Mouse (Mus musculus) kidney, adult 2 months (tissue): ENCODE results near the gene Oscp1. TPM values are rescaled to one million over a fixed set of nuclear protein-coding genes. Genes with fewer than 3 reads are reported as not detected.

Experiments
- DNase-seq: peaks from one replicate; pipeline ENCODE4 v3.0.0; 2021
- H3K27ac ChIP-seq: fragments of 200-500 bp; 2 replicates; pipeline ENCODE4 v1.5.1; 2012; ENCODE audit warnings: low read depth, low read length, control low read depth, inconsistent platforms; ENCODE audit not compliant: insufficient read depth
- H3K27me3 ChIP-seq: fragments of 200-500 bp; replicated peaks from 2 replicates; pipeline ENCODE4 v1.6.1; 2012; ENCODE audit warnings: mild to moderate bottlenecking, moderate library complexity, low read length, inconsistent platforms; ENCODE audit not compliant: control insufficient read depth, insufficient read depth
- H3K36me3 ChIP-seq: fragments of 200-500 bp; 2 replicates; pipeline ENCODE4 v1.6.1; 2012; ENCODE audit warnings: mild to moderate bottlenecking, moderate library complexity, low read length, inconsistent platforms; ENCODE audit not compliant: control insufficient read depth, insufficient read depth
- H3K4me1 ChIP-seq: fragments of 200-500 bp; 2 replicates; pipeline ENCODE4 v1.6.1; 2011; ENCODE audit warnings: low read length; ENCODE audit not compliant: control insufficient read depth, insufficient read depth
- H3K4me3 ChIP-seq: fragments of 200-500 bp; 2 replicates; pipeline ENCODE4 v1.5.1; 2011; ENCODE audit warnings: mild to moderate bottlenecking, low read depth, low read length, control low read depth; ENCODE audit not compliant: insufficient read depth
- CTCF ChIP-seq: fragments of 200-500 bp; conservative IDR thresholded peaks from 2 replicates; pipeline ENCODE4 v1.5.1; 2011; ENCODE audit warnings: low read depth, mild to moderate bottlenecking, control low read depth, low read length, moderate library complexity, mixed read lengths; ENCODE audit not compliant: insufficient read depth, insufficient read length
- POLR2A ChIP-seq: fragments of 200-500 bp; IDR thresholded peaks from one replicate; pipeline ENCODE4 v1.6.1; 2011; ENCODE audit warnings: low read depth, low read length, control low read depth
- WGBS: fragments of 180-500 bp; shearing (Covaris S2); methylation state at CpG from one replicate; pipeline ENCODE4 v1.1.7; 2018; 5-methylcytosine and 5-hydroxymethylcytosine counted together
- polyA plus RNA-seq: library from polyadenylated mRNA; depleted of rRNA; stranded (reverse); fragments of >200 nt; gene quantifications from 2 replicates; pipeline ENCODE4 v1.2.3, GENCODE M21; 2012

The Oscp1 gene
- polyA plus RNA-seq, 1 experiment: 2.5 TPM

DNA sequence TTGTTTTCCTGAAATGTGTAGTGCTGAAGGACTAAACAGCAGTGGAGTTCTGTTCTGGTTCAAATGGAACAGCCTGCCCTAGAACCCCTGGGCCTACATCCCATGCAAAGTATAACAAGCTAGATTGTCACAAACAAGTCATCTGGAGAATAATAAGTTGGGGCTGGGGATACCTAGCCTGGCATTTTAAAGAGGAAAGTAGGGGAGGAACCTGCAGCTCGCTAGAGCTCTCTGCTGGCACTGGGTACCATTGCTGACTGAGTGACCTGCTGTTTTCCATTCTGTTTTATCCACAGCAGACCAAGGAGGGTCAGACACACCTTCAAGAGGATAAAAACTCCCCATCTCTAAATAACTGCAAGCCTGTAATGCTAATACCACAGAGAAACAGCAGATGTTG, 4.5 kb downstream of the Oscp1 start:
- Histone ChIP-seq H3K27me3 (no peaks in the 10 kb centered on the region), H3K36me3 (no peaks in the 10 kb centered on the region), H3K4me1 (peaks cover 3% of the 10 kb centered on the region; the same call in 1 of the 2 replicates), H3K4me3 (no peak overlapping the region), H3K27ac (no peak overlapping the region)
- 83% methylated on average over 1 of the region's 1 CpGs for whole genome bisulfite sequencing
- TF ChIP-seq CTCF (no peak), POLR2A (no peak)
- no peak for DNase-seq

DNA sequence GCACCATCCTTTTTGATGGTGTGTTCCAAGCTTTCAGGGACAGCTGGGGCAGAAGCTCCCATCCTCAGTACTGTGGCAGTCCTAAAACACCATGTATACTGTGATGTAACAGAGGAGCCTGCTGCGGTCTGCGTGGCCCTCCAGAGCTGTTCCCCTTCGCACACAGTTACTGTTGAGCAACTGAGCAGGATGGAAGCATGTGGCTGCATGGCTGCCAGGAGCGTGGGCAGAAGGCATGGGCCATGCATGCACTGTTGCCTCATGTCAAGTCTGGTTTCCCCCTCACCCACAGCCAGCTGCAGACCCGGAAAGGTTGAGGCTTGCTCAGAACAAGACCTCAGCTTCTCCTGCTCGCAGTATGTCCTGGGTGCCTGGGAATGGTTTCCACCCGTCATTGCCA, 6.9 kb downstream of the Oscp1 start:
- no peak for TF ChIP-seq CTCF
- TF ChIP-seq POLR2A: no peak
- DNase-seq: no peak
- H3K36me3 ChIP-seq: no peaks in the 10 kb centered on the region
- H3K4me1 ChIP-seq: no peaks in the 10 kb centered on the region
- H3K27ac ChIP-seq: no peak overlapping the region
- H3K27me3 ChIP-seq: no peaks in the 10 kb centered on the region
- WGBS: 91% methylated on average over 7 of the region's 7 CpGs
- no peak overlapping the region for H3K4me3 ChIP-seq

DNA sequence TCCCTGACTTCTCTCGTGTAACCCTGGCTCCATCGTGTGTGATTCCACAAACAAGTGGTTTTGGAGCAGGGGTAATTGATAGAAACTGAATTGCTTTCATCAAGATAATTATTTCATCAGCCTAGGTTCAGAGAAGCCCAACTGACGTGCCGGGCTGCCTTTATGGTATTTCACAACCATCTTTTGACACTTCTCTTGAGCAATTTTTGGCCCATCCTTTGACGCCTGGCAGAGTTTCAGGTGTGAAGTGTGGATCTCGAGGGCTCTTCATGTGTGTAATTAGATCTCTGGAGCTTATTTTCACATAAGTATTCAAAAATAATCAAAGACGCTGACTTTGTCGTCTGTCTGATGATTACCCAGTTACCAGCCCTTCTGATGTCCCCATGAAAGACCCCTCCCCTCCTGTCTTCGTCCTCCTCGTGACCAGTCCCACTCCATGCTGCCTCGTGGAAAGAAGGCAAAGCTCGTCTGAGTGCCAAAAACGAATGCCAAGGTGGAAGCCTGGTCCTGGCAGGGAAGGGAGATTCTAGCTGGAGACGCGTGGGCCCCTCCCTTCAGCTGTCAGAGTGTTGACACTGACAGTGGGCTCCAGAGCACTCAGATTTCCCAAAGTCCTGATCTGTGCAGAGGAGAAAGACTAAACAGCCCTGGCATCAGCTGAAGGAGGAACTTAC, 9.2 kb downstream of the Oscp1 start:
- no peak for TF ChIP-seq POLR2A
- no peak for TF ChIP-seq CTCF
- 62% methylated on average over 15 of the region's 15 CpGs for WGBS
- Histone ChIP-seq H3K27me3 (no peaks in the 10 kb centered on the region), H3K27ac (no peak overlapping the region), H3K36me3 (no peaks in the 10 kb centered on the region), H3K4me3 (no peak overlapping the region), H3K4me1 (no peaks in the 10 kb centered on the region)
- no peak for DNase-seq

DNA sequence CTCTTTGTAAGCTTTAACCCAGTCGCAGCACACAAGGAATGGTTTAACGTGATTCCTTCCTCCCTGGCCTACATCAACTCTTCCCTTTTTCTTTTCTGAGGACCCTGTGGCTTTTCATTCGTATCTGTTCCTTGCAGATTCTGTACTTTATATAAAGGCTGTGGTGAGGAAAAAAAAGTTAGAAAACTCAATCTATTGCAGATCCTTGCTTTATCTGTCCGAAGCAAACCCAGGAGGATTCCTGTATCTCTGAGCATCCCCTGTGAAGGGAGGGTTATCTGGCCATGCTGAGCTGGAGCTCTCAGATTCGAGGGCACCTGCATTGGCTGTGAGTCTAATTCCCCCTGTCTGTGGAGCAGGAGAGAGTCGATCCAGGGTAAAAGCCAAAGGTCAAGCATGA, 10.5 kb downstream of the Oscp1 start:
- Histone ChIP-seq H3K27me3 (no peaks in the 10 kb centered on the region), H3K36me3 (no peaks in the 10 kb centered on the region), H3K4me3 (no peak overlapping the region), H3K4me1 (no peaks in the 10 kb centered on the region), H3K27ac (no peak overlapping the region)
- 83% methylated on average over 6 of the region's 6 CpGs for WGBS
- DNase-seq: no peak
- TF ChIP-seq POLR2A: no peak
- no peak for TF ChIP-seq CTCF

DNA sequence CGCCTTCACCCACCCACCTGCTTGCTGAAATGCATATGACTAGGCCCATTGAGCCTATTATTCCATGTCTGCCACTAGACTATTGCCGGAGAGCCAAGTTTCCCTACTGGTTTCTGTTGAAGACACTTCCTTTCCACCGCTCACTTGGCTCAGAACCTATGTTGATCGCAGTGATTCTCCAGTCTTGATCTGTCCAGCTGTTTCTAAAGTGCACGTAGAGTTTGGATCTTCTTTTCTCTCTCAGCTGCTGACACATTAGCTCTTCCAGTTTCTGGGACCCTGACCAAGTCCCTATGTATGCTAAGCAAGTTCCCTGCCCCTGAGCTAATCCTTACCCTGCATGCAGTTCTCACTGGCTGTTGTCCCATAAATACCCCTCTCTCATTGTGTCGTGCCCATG, 19.5 kb downstream of the Oscp1 start:
- no peak overlapping the region for H3K4me3 ChIP-seq
- DNase-seq: no peak
- TF ChIP-seq POLR2A (no peak), CTCF (no peak)
- 83% methylated on average over 6 of the region's 6 CpGs for WGBS
- H3K4me1 ChIP-seq: no peaks in the 10 kb centered on the region
- H3K36me3 ChIP-seq: no peaks in the 10 kb centered on the region
- no peaks in the 10 kb centered on the region for H3K27me3 ChIP-seq
- no peak overlapping the region for H3K27ac ChIP-seq

DNA sequence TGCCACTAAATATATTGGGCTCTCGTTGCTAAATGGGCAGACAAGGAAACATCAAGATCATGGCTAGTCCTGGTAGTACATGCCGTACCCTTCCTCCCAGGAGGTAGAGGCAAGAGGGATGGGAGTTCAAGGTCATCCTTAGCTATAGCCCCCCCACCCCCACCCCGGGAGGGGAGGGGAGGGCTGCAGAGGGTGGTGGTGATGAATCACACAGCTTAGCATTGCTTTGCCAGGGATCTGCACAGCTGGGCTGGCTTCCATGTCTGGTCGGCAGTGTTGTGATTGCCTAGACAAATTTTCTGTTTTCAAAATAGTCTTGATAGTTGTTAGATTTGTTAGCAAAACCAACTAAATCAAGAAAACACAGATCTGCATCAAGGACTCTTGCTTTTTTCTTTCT, 20.9 kb downstream of the Oscp1 start:
- Histone ChIP-seq H3K36me3 (no peaks in the 10 kb centered on the region), H3K4me3 (no peak overlapping the region), H3K27ac (no peak overlapping the region), H3K27me3 (no peaks in the 10 kb centered on the region), H3K4me1 (no peaks in the 10 kb centered on the region)
- TF ChIP-seq POLR2A (no peak), CTCF (no peak)
- 79% methylated on average over 4 of the region's 4 CpGs for WGBS
- no peak for DNase-seq

DNA sequence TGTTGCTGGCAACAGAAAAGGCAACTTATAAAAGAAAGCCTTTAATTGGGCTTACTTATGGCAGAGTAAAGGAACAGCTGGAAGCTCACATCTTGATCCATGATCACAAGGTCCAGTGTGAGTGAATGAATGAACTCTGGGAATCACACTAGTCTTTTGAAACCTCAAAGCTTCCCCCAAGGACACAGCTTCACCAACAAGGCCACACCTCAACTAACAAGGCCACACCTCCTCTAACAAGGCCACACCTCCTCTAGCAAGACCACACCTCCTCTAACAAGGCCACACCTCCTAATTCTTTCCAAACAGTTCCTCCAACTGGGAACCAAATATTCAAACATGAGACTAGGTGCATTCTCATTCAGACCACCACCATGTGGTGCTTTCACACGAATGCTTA, 23.2 kb downstream of the Oscp1 start:
- DNase-seq: no peak
- Histone ChIP-seq H3K36me3 (no peaks in the 10 kb centered on the region), H3K4me1 (no peaks in the 10 kb centered on the region), H3K27me3 (no peaks in the 10 kb centered on the region), H3K4me3 (no peak overlapping the region), H3K27ac (no peak overlapping the region)
- TF ChIP-seq POLR2A (no peak), CTCF (no peak)
- 94% methylated on average over 1 of the region's 1 CpGs for WGBS

DNA sequence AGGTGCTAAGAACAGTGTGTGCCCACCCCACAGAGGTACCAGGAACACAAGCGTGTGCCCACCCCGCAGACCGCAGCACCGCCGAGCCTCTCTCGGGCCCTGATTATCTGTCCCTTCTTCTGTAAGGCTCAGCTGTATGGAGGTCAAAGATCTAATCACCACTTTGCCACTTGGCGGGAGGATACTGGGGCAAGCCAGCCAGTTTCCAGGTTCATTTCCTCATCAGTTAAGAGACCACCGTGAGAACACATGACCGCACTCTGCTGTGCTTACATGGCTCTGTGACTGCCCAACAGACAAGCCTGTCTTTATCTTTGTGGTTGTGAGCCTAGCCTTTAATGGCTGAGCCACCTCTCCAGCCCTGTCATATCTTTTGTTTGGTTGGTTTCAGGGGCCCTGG, 24.7 kb downstream of the Oscp1 start:
- no peak for TF ChIP-seq POLR2A
- no peak for TF ChIP-seq CTCF
- no peak for DNase-seq
- Histone ChIP-seq H3K4me3 (no peak overlapping the region), H3K36me3 (no peaks in the 10 kb centered on the region), H3K27ac (no peak overlapping the region), H3K4me1 (no peaks in the 10 kb centered on the region), H3K27me3 (no peaks in the 10 kb centered on the region)
- 82% methylated on average over 9 of the region's 9 CpGs for WGBS
